Mouse (Mus musculus) forebrain, embryonic 12.5 days (tissue): Measurements from ENCODE around the gene Itpr2. TPM values are rescaled to one million over a fixed set of nuclear protein-coding genes. Genes with fewer than 3 reads are reported as not detected.

Experiments used
- ATAC-seq: fragments of 200-750 bp; cut with Nextera tagmentation; 2 replicates; pipeline ENCODE4 v1.8.0; 2017; ENCODE audit warnings: moderate TSS enrichment; ENCODE audit not compliant: low FRiP score
- H3K27ac ChIP-seq: fragments of 300-500 bp; sonication (generic); 2 replicates; pipeline ENCODE4 v1.5.1; 2016; ENCODE audit warnings: mild to moderate bottlenecking
- H3K27me3 ChIP-seq: fragments of 300-500 bp; sonication (generic); 2 replicates; pipeline ENCODE4 v1.6.1; 2016; ENCODE audit warnings: mild to moderate bottlenecking
- H3K36me3 ChIP-seq: fragments of 300-500 bp; sonication (generic); replicated peaks from 2 replicates; pipeline ENCODE4 v1.6.1; 2016; ENCODE audit warnings: mild to moderate bottlenecking
- H3K4me1 ChIP-seq: fragments of 300-500 bp; sonication (generic); 2 replicates; pipeline ENCODE4 v1.6.1; 2016
- H3K4me2 ChIP-seq: fragments of 300-500 bp; sonication (generic); 2 replicates; pipeline ENCODE4 v1.6.1; 2016; ENCODE audit warnings: mild to moderate bottlenecking, moderate library complexity
- H3K4me3 ChIP-seq: fragments of 300-500 bp; sonication (generic); replicated peaks from 2 replicates; pipeline ENCODE4 v1.5.1; 2016; ENCODE audit warnings: mild to moderate bottlenecking
- H3K9ac ChIP-seq: fragments of 300-500 bp; sonication (generic); 2 replicates; pipeline ENCODE4 v1.6.1; 2016; ENCODE audit warnings: mild to moderate bottlenecking
- H3K9me3 ChIP-seq: fragments of 300-500 bp; sonication (generic); 2 replicates; pipeline ENCODE4 v1.6.1; 2016
- WGBS: fragments of 180-500 bp; shearing (Covaris S2); methylation state at CpG from one replicate; pipeline ENCODE4 v1.1.7; 2016; 5-methylcytosine and 5-hydroxymethylcytosine counted together
- polyA plus RNA-seq: library from polyadenylated mRNA; unstranded; fragments of >200 nt; fragmentation: Nextera tagmentation; extraction: Ambion mirVana; gene quantifications from 2 replicates; pipeline ENCODE4 v1.2.1, GENCODE M21; 2016

Itpr2 gene
- polyA plus RNA-seq, 1 experiment from 2014 or later: 3.4 TPM

GRCm38 (mm10) chr6:146230903-146231302 lies 271.1 kb downstream of the Itpr2 start:
- H3K36me3 ChIP-seq: no peaks in the 10 kb centered on the region
- no peak overlapping the region for H3K9ac ChIP-seq
- no peak overlapping the region for H3K4me2 ChIP-seq
- H3K4me1 ChIP-seq: peaks cover 8% of the 10 kb centered on the region
- H3K9me3 ChIP-seq: no peaks in the 10 kb centered on the region
- no peaks in the 10 kb centered on the region for H3K27me3 ChIP-seq
- WGBS: 91% methylated on average over 6 of the region's 6 CpGs
- no peak for ATAC-seq
- no peak overlapping the region for H3K4me3 ChIP-seq
- H3K27ac ChIP-seq: no peak overlapping the region

GRCm38 (mm10) chr6:146230373-146230788 lies 271.6 kb downstream of the Itpr2 start:
- no peak overlapping the region for H3K4me3 ChIP-seq
- no peaks in the 10 kb centered on the region for H3K36me3 ChIP-seq
- no peak overlapping the region for H3K4me2 ChIP-seq
- H3K9me3 ChIP-seq: no peaks in the 10 kb centered on the region
- H3K9ac ChIP-seq: no peak overlapping the region
- ATAC-seq: no peak
- peaks cover 12% of the 10 kb centered on the region for H3K4me1 ChIP-seq
- H3K27me3 ChIP-seq: no peaks in the 10 kb centered on the region
- H3K27ac ChIP-seq: no peak overlapping the region
- WGBS: 67% methylated on average over 9 of the region's 9 CpGs

- H3K9ac ChIP-seq: no peak overlapping the region
- no peak overlapping the region for H3K27ac ChIP-seq
- H3K9me3 ChIP-seq: no peaks in the 10 kb centered on the region
- ATAC-seq: no peak
- H3K4me1 ChIP-seq: peaks cover 8% of the 10 kb centered on the region
- H3K36me3 ChIP-seq: no peaks in the 10 kb centered on the region
- H3K4me3 ChIP-seq: no peak overlapping the region
- H3K27me3 ChIP-seq: no peaks in the 10 kb centered on the region
- H3K4me2 ChIP-seq: no peak overlapping the region
- WGBS: 72% methylated on average over 2 of the region's 2 CpGs
These were observed 272.1 kb downstream of the Itpr2 start for GRCm38 (mm10) chr6:146229967-146230366.

DNA sequence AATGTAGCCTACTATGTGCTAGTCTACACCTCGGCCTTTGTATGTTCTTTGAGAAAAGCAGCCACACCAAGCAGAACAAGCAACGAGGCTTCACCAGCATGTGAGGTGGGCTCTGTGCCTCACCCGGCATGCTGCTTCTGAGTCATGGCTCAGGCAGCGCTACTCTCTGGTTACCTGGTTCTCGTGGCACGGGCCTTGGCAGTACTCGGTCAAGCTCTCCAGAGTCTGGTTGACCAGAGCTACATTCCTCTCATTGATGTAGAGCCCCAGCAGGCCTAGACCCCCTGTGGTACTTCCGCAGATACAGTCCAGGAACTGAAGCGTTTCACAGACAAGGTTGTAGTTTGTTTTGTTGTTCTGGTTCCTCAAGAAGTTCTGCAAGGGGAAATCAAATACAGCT lies 272.5 kb downstream of the Itpr2 start:
- 69% methylated on average over 9 of the region's 9 CpGs for WGBS
- Histone ChIP-seq H3K27me3 (0 out of 2 replicates have a peak, but pooled peaks cover 1% of the 10 kb centered on the region), H3K4me1 (peaks cover 7% of the 10 kb centered on the region; the same call in 1 of the 2 replicates), H3K4me3 (no peak overlapping the region), H3K27ac (no peak overlapping the region), H3K9ac (no peak overlapping the region), H3K4me2 (no peak overlapping the region), H3K9me3 (no peaks in the 10 kb centered on the region), H3K36me3 (no peaks in the 10 kb centered on the region)
- no peak for ATAC-seq

DNA sequence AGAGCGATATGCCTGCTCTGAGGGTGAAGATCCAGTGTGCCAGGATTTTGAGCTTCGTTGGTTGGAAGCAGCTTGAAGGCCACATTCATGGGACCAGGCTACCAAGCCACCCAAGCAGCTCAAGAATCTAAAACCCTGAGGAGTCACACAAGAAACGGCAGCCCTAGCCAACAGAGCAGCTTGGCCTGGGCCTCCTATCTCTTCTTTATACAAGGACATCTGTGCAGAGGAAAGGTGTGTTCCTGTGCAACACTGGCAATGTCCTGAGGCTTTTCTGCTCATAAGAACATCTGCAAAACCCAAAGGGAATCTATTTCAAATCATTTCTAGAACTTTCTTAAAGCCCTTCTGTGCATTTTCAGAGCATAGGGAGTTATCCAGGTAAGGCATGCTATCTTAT lies 274.0 kb downstream of the Itpr2 start:
- Histone ChIP-seq H3K4me3 (no peak overlapping the region), H3K4me2 (no peak overlapping the region), H3K27me3 (0 out of 2 replicates have a peak, but pooled peaks cover 7% of the 10 kb centered on the region), H3K9me3 (no peaks in the 10 kb centered on the region), H3K36me3 (no peaks in the 10 kb centered on the region), H3K9ac (no peak overlapping the region), H3K27ac (no peak overlapping the region), H3K4me1 (peaks cover 7% of the 10 kb centered on the region; the same call in 1 of the 2 replicates)
- ATAC-seq: no peak
- WGBS: 98% methylated on average over 3 of the region's 3 CpGs

GRCm38 (mm10) chr6:146222403-146223063 lies 279.5 kb downstream of the Itpr2 start:
- WGBS: 82% methylated on average over 8 of the region's 8 CpGs
- no peak for ATAC-seq
- H3K9ac ChIP-seq: no peak overlapping the region

GRCm38 (mm10) chr6:146221371-146222336 lies 280.4 kb downstream of the Itpr2 start:
- ATAC-seq: no peak
- Histone ChIP-seq H3K27me3 (0 out of 2 replicates have a peak, but pooled peaks cover 13% of the 10 kb centered on the region), H3K4me2 (no peak overlapping the region), H3K36me3 (no peaks in the 10 kb centered on the region), H3K4me1 (peaks cover 14% of the 10 kb centered on the region), H3K27ac (no peak overlapping the region), H3K4me3 (no peak overlapping the region), H3K9ac (no peak overlapping the region), H3K9me3 (no peaks in the 10 kb centered on the region)
- WGBS: 69% methylated on average over 23 of the region's 23 CpGs

More at GRCm38 (mm10) chr6:146222403-146223063, 279.5 kb downstream of the Itpr2 start:
- Histone ChIP-seq H3K4me1 (peaks cover 14% of the 10 kb centered on the region), H3K9me3 (no peaks in the 10 kb centered on the region), H3K27me3 (0 out of 2 replicates have a peak, but pooled peaks cover 13% of the 10 kb centered on the region), H3K4me3 (no peak overlapping the region), H3K4me2 (no peak overlapping the region), H3K36me3 (no peaks in the 10 kb centered on the region), H3K27ac (no peak overlapping the region)

DNA sequence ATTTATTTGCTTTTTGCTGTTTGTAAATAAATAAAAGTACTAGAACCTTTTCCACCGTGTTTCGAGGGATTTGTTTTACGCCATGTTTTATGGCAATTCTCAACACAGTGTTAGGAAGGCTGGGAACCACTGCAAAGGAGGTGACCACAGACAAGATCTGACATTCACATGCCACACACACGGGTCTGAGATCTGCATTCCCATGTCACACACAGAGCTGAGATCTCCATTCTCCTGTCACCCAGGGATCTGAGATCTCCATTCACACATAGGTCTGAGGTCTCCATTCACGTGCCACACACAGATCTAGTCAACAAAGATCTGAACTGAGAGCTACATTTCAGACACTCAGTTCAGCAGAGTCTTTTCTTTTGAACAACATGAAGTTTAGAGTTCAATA lies 282.0 kb downstream of the Itpr2 start:
- H3K27me3 ChIP-seq: 0 out of 2 replicates have a peak, but pooled peaks cover 13% of the 10 kb centered on the region
- ATAC-seq: no peak
- 75% methylated on average over 5 of the region's 5 CpGs for WGBS
- no peaks in the 10 kb centered on the region for H3K36me3 ChIP-seq
- H3K4me2 ChIP-seq: no peak overlapping the region
- H3K9me3 ChIP-seq: no peaks in the 10 kb centered on the region
- no peak overlapping the region for H3K9ac ChIP-seq
- peaks cover 7% of the 10 kb centered on the region; the same call in 1 of the 2 replicates for H3K4me1 ChIP-seq
- H3K27ac ChIP-seq: no peak overlapping the region
- no peak overlapping the region for H3K4me3 ChIP-seq

- peaks cover 7% of the 10 kb centered on the region; the same call in 1 of the 2 replicates for H3K4me1 ChIP-seq
- 0 out of 2 replicates have a peak, but pooled peaks cover 12% of the 10 kb centered on the region for H3K27me3 ChIP-seq
These were observed 282.5 kb downstream of the Itpr2 start for GRCm38 (mm10) chr6:146219534-146219933.

GRCm38 (mm10) chr6:146215302-146215701 lies 286.7 kb downstream of the Itpr2 start:
- no peak for ATAC-seq
- Histone ChIP-seq H3K4me1 (no peaks in the 10 kb centered on the region; the same call in 1 of the 2 replicates), H3K4me2 (no peak overlapping the region), H3K27ac (no peak overlapping the region), H3K4me3 (no peak overlapping the region), H3K9me3 (no peaks in the 10 kb centered on the region), H3K9ac (no peak overlapping the region), H3K27me3 (no peaks in the 10 kb centered on the region), H3K36me3 (no peaks in the 10 kb centered on the region)
- WGBS: 58% methylated on average over 2 of the region's 2 CpGs

More at GRCm38 (mm10) chr6:146219534-146219933, 282.5 kb downstream of the Itpr2 start:
- no peak for ATAC-seq
- Histone ChIP-seq H3K4me3 (no peak overlapping the region), H3K36me3 (no peaks in the 10 kb centered on the region), H3K9ac (no peak overlapping the region), H3K9me3 (no peaks in the 10 kb centered on the region), H3K27ac (no peak overlapping the region), H3K4me2 (no peak overlapping the region)
- 90% methylated on average over 12 of the region's 12 CpGs for WGBS

DNA sequence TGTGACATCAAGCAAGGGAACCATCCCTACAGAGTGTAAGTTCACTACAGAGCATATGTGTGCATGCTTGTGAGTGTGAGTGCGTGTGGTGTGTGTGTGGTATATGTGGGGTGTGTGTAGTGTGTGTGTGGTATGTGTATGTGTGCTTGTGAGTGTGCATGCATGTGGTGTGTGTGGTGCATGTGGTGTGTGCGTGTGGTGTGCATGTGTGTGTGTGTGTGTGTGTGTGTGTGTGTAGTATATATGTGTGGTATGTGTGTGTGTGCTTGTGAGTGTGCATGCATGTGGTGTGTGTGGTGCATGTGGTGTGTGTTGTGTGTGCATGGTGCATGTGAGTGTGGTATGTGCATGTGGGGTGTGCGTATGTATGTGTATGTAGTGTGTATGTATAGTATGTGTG lies 289.7 kb downstream of the Itpr2 start:
- ATAC-seq: no peak
- WGBS: 95% methylated on average over 3 of the region's 3 CpGs
- Histone ChIP-seq H3K9me3 (no peaks in the 10 kb centered on the region), H3K4me3 (no peak overlapping the region), H3K9ac (no peak overlapping the region), H3K36me3 (no peaks in the 10 kb centered on the region), H3K4me2 (no peak overlapping the region), H3K27ac (no peak overlapping the region), H3K27me3 (no peaks in the 10 kb centered on the region), H3K4me1 (no peaks in the 10 kb centered on the region)

GRCm38 (mm10) chr6:146211233-146211632 lies 290.8 kb downstream of the Itpr2 start:
- no peak overlapping the region for H3K4me2 ChIP-seq
- H3K9me3 ChIP-seq: no peaks in the 10 kb centered on the region
- H3K4me1 ChIP-seq: no peaks in the 10 kb centered on the region
- H3K27me3 ChIP-seq: no peaks in the 10 kb centered on the region
- no peak overlapping the region for H3K4me3 ChIP-seq
- no peak overlapping the region for H3K27ac ChIP-seq
- no peaks in the 10 kb centered on the region for H3K36me3 ChIP-seq
- H3K9ac ChIP-seq: no peak overlapping the region
- no peak for ATAC-seq
- WGBS: 88% methylated on average over 6 of the region's 6 CpGs
